Mouse (Mus musculus) myocyte (in vitro differentiated cells): ENCODE measurements around the gene Tnnc2. TPM values are rescaled to one million over a fixed set of nuclear protein-coding genes. Genes with fewer than 3 reads are reported as not detected.
"Not testable (repeated sequence)": the region's sequence is repeated elsewhere in the genome, so short reads cannot be mapped to it uniquely, and the experiment has no call there.

ENCODE experiments used
- H3K27me3 ChIP-seq: one replicate; pipeline ENCODE4 v1.6.1; 2011; ENCODE audit not compliant: control insufficient read depth, insufficient read depth, insufficient read length
- H3K36me3 ChIP-seq: one replicate; pipeline ENCODE4 v1.6.1; 2011; ENCODE audit not compliant: control insufficient read depth, insufficient read depth
- H3K4me2 ChIP-seq: one replicate; pipeline ENCODE4 v1.6.1; 2011; ENCODE audit warnings: low read depth, control low read depth
- H3K4me3 ChIP-seq: one replicate; pipeline ENCODE4 v1.5.1; 2011; ENCODE audit warnings: mild to moderate bottlenecking, control low read depth, moderate library complexity
- H3K79me2 ChIP-seq: one replicate; pipeline ENCODE4 v1.6.1; 2011; ENCODE audit not compliant: control insufficient read depth, insufficient read depth
- H3ac ChIP-seq: one replicate; pipeline ENCODE4 v1.6.1; 2011; ENCODE audit not compliant: control insufficient read depth, insufficient read length
- CEBPB ChIP-seq: IDR thresholded peaks from 2 replicates; pipeline ENCODE4 v1.6.1; 2011; ENCODE audit warnings: mild to moderate bottlenecking, moderate library complexity; ENCODE audit not compliant: poor library complexity, insufficient read depth, severe bottlenecking
- POLR2A ChIP-seq: IDR thresholded peaks from one replicate; pipeline ENCODE4 v1.6.1; 2011; ENCODE audit warnings: low read depth, mild to moderate bottlenecking, control low read depth, moderate library complexity; ENCODE audit not compliant: insufficient read length
- POLR2AphosphoS2 ChIP-seq: IDR thresholded peaks from one replicate; pipeline ENCODE4 v1.6.1; 2011; ENCODE audit warnings: low read depth, control low read depth; ENCODE audit not compliant: insufficient read length
- REST ChIP-seq: IDR thresholded peaks from one replicate; pipeline ENCODE4 v1.6.1; 2011; ENCODE audit warnings: mild to moderate bottlenecking, control low read depth, moderate library complexity; ENCODE audit not compliant: insufficient read depth, insufficient read length
- TCF12 ChIP-seq: IDR thresholded peaks from one replicate; pipeline ENCODE4 v1.6.1; 2011; ENCODE audit warnings: mild to moderate bottlenecking, control low read depth; ENCODE audit not compliant: poor library complexity, insufficient read depth, severe bottlenecking
- TCF3 ChIP-seq: IDR thresholded peaks from one replicate; pipeline ENCODE4 v1.6.1; 2011; ENCODE audit warnings: low read depth, control low read depth; ENCODE audit not compliant: insufficient read length
- USF1 ChIP-seq: IDR thresholded peaks from one replicate; pipeline ENCODE4 v1.6.1; 2011; ENCODE audit warnings: low read depth, mild to moderate bottlenecking, control low read depth, moderate library complexity
- polyA plus RNA-seq: library from polyadenylated mRNA; unstranded; fragments of >200 nt; fragmentation: generic; extraction: Trizol; gene quantifications from one replicate; pipeline ENCODE4 v1.2.1, GENCODE M21; 2012; ENCODE audit warnings: missing spikeins

The Tnnc2 gene
- polyA plus RNA-seq, 1 experiment = 3,985 TPM

DNA sequence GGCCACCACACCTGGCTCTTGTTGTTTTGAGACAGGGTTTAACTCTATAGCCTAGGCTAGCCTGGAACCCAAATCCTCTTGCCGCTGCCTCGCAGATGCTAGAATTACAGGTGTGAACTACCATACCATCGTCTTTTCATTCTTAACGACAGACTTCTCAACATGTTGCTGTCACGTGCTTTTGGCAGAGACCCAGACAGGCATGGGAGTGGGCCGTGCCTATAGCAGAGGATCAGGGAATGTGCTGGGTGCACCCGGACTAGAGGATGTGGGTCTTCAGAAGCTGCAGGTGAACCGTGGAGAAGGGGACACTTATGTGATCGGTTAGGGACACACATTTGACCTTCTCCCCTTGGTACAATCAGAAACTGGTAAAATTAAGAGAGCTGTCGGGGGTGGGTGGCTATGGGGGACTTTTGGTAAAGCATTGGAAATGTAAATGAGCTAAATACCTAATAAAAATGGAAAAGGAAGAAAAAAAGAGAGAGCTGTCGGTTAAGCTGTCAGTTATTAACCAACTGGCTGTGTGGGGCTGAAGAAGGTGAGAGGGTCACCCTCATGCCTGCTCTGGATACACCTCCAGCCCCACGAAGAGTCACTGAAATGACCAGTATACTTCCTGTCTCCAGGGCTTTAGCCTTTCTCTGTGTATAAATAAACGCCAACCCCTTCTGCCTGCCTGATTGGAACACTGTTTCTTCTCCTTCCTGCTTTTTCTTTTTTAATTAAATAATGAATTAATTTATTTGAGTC lies 20.7 kb upstream of the Tnnc2 start:
- TF ChIP-seq CEBPB = no peak
- no peaks in the 10 kb centered on the region for H3K27me3 ChIP-seq
- no peak overlapping the region for H3ac ChIP-seq
- no peak overlapping the region for H3K4me3 ChIP-seq
- H3K4me2 ChIP-seq = no peak overlapping the region
- peaks cover 18% of the 10 kb centered on the region for H3K79me2 ChIP-seq
- peaks cover 24% of the 10 kb centered on the region for H3K36me3 ChIP-seq

DNA sequence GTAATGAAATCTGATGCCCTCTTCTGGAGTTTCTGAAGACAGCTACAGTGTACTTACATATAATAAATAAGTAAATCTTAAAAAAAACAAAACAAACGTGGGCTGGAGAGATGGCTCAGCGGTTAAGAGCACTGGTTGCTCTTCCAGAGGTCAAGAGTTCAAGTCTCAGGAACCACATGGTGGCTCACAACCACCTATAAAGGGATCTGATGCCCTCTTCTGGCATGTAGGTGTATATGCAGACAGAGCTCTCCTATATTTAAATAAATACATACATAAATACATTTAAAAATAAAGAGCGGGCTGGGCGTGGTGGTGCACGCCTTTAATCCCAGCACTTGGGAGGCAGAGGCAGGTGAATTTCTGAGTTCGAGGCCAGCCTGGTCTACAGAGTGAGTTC lies 18.8 kb upstream of the Tnnc2 start:
- not testable (repeated sequence) for H3K27me3 ChIP-seq, H3ac ChIP-seq
- H3K36me3 ChIP-seq = peaks cover 30% of the 10 kb centered on the region

DNA sequence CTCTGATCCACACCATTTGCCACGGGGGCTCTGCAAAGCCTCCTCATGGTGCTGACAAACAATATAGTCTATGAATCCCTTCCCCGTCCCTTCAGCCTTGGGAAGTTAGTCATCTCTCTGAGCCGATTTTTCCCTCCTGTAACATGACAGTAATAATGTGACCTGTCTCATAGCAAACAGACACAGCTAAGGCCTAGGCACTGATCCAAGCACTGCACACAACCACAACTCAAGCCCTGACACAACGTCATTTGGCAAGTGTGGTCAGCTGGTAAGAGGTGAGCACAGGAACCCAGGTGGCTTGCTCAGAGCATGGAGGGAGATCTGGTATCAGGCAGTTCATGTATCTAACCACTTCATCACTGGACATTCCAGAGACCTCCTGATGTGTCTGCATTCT lies 16.1 kb upstream of the Tnnc2 start:
- TF ChIP-seq REST = no peak
- TF ChIP-seq POLR2AphosphoS2 = peak; percentile 54
- no peak overlapping the region for H3K4me2 ChIP-seq
- no peak overlapping the region for H3ac ChIP-seq
- no peaks in the 10 kb centered on the region for H3K27me3 ChIP-seq
- H3K79me2 ChIP-seq = no peaks in the 10 kb centered on the region
- H3K4me3 ChIP-seq = no peak overlapping the region
- peaks cover 21% of the 10 kb centered on the region for H3K36me3 ChIP-seq

More for the DNA sequence above, 18.8 kb upstream of the Tnnc2 start:
- not testable (repeated sequence) for H3K79me2 ChIP-seq, H3K4me3 ChIP-seq, H3K4me2 ChIP-seq

DNA sequence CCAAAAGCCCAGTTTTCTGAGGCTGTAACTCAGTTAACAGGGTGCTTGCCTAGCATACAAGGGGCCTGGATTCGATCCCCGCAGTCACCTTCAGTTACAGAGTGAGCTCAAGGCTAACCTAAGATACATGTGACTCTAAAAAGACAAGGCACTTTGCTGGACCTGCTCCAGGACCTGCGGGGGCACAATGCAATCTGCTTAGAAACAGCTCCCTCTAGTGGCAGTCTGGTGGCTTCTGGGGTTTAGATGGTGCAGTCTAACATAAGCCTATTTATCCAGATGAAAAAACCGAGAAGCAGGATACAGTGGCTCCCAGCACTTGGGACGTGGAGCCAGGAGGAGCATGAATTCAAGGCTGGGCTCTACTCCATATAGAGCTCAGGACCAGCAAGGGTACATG lies 14.5 kb upstream of the Tnnc2 start:
- H3ac ChIP-seq = no peak overlapping the region
- TF ChIP-seq POLR2AphosphoS2 (peak; percentile 44), USF1 (no peak)
- H3K4me2 ChIP-seq = no peak overlapping the region
- peaks cover 21% of the 10 kb centered on the region for H3K36me3 ChIP-seq
- H3K4me3 ChIP-seq = no peak overlapping the region
- H3K79me2 ChIP-seq = no peaks in the 10 kb centered on the region
- no peaks in the 10 kb centered on the region for H3K27me3 ChIP-seq

DNA sequence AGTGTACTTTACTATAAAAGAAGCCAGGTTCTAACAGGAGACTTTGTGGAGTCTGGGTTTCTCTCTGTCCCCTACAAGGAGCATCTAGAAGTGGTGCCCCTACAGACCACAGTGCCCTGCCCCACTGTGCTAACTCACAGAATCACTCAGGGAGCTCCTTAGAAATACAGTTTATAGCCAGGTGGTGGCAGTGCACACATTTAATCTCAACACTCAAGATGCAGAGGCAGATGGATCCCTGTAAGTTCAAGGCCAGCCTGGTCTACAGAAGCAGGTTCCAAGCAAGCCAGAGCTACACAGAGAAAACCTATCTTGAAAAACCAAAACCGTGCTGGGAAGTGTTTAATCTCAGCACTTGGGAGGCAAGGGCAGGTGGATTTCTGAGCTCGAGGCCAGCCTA lies 14.0 kb upstream of the Tnnc2 start:
- Histone ChIP-seq H3ac (no peak overlapping the region), H3K4me2 (no peak overlapping the region), H3K27me3 (no peaks in the 10 kb centered on the region), H3K4me3 (no peak overlapping the region), H3K79me2 (no peaks in the 10 kb centered on the region), H3K36me3 (peaks cover 25% of the 10 kb centered on the region)
- TF ChIP-seq USF1 (no peak), CEBPB (no peak), POLR2A (no peak)

DNA sequence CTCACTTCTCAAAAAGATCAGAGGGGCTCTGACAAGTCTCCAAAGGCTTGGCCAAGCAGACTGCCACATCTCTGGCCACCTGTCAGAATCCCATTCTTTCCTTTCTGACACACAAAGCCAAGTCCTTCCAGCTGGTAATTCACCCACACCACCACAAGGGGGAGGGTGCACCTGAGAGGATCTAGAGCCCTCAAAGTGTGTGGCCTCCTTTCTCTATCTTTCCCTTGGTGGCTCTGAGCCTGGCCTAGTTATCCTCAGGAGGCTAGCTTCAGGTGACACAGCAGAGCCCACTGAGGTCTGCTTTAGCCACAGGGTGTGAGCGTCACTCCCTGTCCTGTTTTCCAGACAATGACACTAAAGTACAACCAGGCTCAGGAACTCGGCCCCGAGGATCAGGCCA lies 13.5 kb upstream of the Tnnc2 start:
- TF ChIP-seq TCF3 (no peak), POLR2AphosphoS2 (peak; percentile 43)
- no peak overlapping the region for H3K4me2 ChIP-seq
- peaks cover 30% of the 10 kb centered on the region for H3K36me3 ChIP-seq
- no peaks in the 10 kb centered on the region for H3K27me3 ChIP-seq
- H3K79me2 ChIP-seq = no peaks in the 10 kb centered on the region
- no peak overlapping the region for H3K4me3 ChIP-seq
- no peak overlapping the region for H3ac ChIP-seq

DNA sequence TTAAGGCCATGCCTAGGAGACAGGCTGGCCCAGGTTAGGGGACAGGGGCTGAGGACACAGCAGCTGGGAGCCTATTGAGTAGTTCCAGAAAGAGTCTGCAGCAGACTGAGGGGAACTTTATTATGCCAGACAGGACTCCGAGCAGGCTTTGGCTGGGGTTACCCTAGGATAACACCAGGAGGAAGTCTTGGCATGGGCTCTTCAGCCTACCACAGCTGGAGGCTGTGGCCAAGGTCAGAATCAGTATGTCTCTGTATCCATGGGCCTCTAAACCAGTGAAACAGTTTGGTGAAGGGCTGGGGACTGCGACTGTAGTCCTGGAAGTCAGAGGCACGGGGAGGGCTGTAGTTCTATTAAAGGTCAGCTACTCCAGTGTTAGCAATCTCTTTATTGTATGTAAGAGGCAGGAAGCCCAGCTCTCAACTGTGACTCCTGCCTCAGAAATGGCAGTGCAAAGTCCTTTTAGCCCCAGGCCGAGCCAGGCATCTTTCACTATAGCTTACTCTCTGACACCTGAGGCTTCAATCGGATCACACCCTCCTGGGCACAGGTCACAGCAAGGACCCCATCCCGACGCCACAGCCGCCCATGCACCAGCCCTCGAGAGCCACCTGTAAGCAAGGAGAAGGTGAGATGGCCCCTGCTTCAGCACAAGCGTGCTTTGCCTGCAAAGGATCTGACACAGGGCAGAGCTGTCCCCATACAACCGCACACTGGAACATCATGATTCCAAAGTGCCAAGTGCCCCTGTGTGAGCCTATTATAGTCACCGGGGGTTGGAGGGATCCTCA lies 12.8 kb upstream of the Tnnc2 start:
- no peaks in the 10 kb centered on the region for H3K27me3 ChIP-seq
- TF ChIP-seq TCF3 (no peak), TCF12 (no peak), POLR2AphosphoS2 (peak; percentile 24), CEBPB (no peak), POLR2A (no peak)
- H3K4me2 ChIP-seq = no peak overlapping the region
- H3K4me3 ChIP-seq = no peak overlapping the region
- H3ac ChIP-seq = no peak overlapping the region
- H3K36me3 ChIP-seq = peaks cover 28% of the 10 kb centered on the region
- H3K79me2 ChIP-seq = no peaks in the 10 kb centered on the region
